Mouse (Mus musculus): ENCODE results near the gene Kcnq1.

DNA sequence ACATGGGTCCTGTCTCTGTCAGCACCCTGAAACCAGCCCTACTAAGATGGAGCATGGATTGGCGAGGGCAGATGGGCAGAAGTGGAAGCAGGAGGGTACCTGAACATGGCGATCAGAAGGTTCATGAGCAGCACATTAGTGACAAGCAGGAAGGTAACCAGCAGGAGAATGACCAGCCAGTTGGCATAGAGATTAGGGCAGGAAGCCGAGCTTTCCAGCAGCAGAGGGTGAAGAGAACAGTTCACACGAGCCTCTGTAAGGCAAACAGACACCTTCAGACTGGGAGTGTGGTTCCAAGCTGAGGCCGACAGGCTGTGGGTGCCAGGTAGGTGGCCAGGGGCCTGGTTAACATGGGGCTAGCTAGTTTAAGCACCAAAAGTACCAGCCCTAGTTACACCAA lies 30.8 kb upstream of the Kcnq1 start:
- TF ChIP-seq CTCF (IDR thresholded peaks at IDR 0.05; ENCODE audit: extremely low read depth, insufficient read depth, low read length) (no peak), POLR2A (IDR thresholded peaks at IDR 0.05; ENCODE audit: extremely low read depth, insufficient read depth, low read length) (no peak)
